Mouse (Mus musculus) midbrain, embryonic 11.5 days (tissue): ENCODE measurements around the gene Hacd1. TPM values are rescaled to one million over a fixed set of nuclear protein-coding genes. Genes with fewer than 3 reads are reported as not detected.
A peak's percentile ranks its signal among the peaks of the same experiment; 100 is the strongest.

Experiments
- ATAC-seq: fragments of 200-750 bp; cut with Nextera tagmentation; 2 replicates; pipeline ENCODE4 v1.8.0; 2017; ENCODE audit warnings: moderate TSS enrichment, moderate library complexity; ENCODE audit not compliant: low FRiP score
- DNase-seq: peaks from one replicate; pipeline ENCODE4 v3.0.0; 2015; ENCODE audit warnings: low spot score; ENCODE audit errors: missing footprints
- H3K27ac ChIP-seq: fragments of 300-500 bp; sonication (generic); 2 replicates; pipeline ENCODE4 v1.5.1; 2014; ENCODE audit warnings: low read depth, low read length
- H3K27me3 ChIP-seq: fragments of 300-500 bp; sonication (generic); 2 replicates; pipeline ENCODE4 v1.6.1; 2014; ENCODE audit warnings: mild to moderate bottlenecking, low read length, moderate library complexity, mixed read lengths; ENCODE audit not compliant: control insufficient read depth, insufficient read depth
- H3K36me3 ChIP-seq: fragments of 300-500 bp; sonication (generic); 2 replicates; pipeline ENCODE4 v1.6.1; 2014; ENCODE audit warnings: mild to moderate bottlenecking, low read length, moderate library complexity, mixed read lengths; ENCODE audit not compliant: control insufficient read depth, insufficient read depth
- H3K4me1 ChIP-seq: fragments of 300-500 bp; sonication (generic); 2 replicates; pipeline ENCODE4 v1.6.1; 2014; ENCODE audit warnings: low read length; ENCODE audit not compliant: control insufficient read depth, insufficient read depth
- H3K4me2 ChIP-seq: fragments of 300-500 bp; sonication (generic); 2 replicates; pipeline ENCODE4 v1.6.1; 2014; ENCODE audit warnings: mild to moderate bottlenecking, moderate library complexity
- H3K4me3 ChIP-seq: fragments of 300-500 bp; sonication (generic); 2 replicates; pipeline ENCODE4 v1.5.1; 2014; ENCODE audit warnings: low read depth, low read length
- H3K9ac ChIP-seq: fragments of 300-500 bp; sonication (generic); 2 replicates; pipeline ENCODE4 v1.6.1; 2014; ENCODE audit warnings: low read length
- H3K9me3 ChIP-seq: fragments of 300-500 bp; sonication (generic); 2 replicates; pipeline ENCODE4 v1.6.1; 2016; ENCODE audit warnings: low read length; ENCODE audit not compliant: control insufficient read depth
- WGBS: fragments of 180-500 bp; shearing (Covaris S2); extraction: QIAGEN DNeasy Blood & Tissue Kit; methylation state at CpG from one replicate; pipeline ENCODE4 v1.1.7; 2014; 5-methylcytosine and 5-hydroxymethylcytosine counted together
- polyA plus RNA-seq: library from polyadenylated mRNA; unstranded; fragments of >200 nt; fragmentation: Nextera tagmentation; extraction: Ambion mirVana; gene quantifications from 2 replicates; pipeline ENCODE4 v1.2.1, GENCODE M21; 2014

The Hacd1 gene
- polyA plus RNA-seq, 1 experiment from 2014 or later, result 46.3 TPM

GRCm38 (mm10) chr2:13806120-13806519 lies 249.8 kb downstream of the Hacd1 start:
- H3K9me3 ChIP-seq, result no peaks in the 10 kb centered on the region
- H3K36me3 ChIP-seq, result no peaks in the 10 kb centered on the region
- ATAC-seq (no peak), DNase-seq (no peak)
- 91% methylated on average over 3 of the region's 3 CpGs for WGBS
- H3K9ac ChIP-seq, result no peak overlapping the region
- no peak overlapping the region for H3K4me3 ChIP-seq
- H3K27me3 ChIP-seq, result no peaks in the 10 kb centered on the region
- H3K27ac ChIP-seq, result no peak overlapping the region
- no peaks in the 10 kb centered on the region for H3K4me1 ChIP-seq
- no peak overlapping the region for H3K4me2 ChIP-seq

- ATAC-seq, result no peak
- H3K27ac ChIP-seq, result no peak overlapping the region
- H3K4me1 ChIP-seq, result no peaks in the 10 kb centered on the region
- no peak overlapping the region for H3K9ac ChIP-seq
- H3K4me2 ChIP-seq, result no peak overlapping the region
- WGBS, result 87% methylated on average over 2 of the region's 2 CpGs
- no peaks in the 10 kb centered on the region for H3K36me3 ChIP-seq
- no peaks in the 10 kb centered on the region for H3K9me3 ChIP-seq
- H3K27me3 ChIP-seq, result no peaks in the 10 kb centered on the region
- H3K4me3 ChIP-seq, result no peak overlapping the region
- DNase-seq, result peak; percentile 80
Observed at GRCm38 (mm10) chr2:13800639-13801038, 255.3 kb downstream of the Hacd1 start.

Other genes starting within 250 kb of the Hacd1 start
- gene Stam, start 18.0 kb upstream of the Hacd1 start, polyA plus RNA-seq, result 103 and 109 TPM in 2 replicates
- gene Tmem236, start 118.4 kb upstream of the Hacd1 start, polyA plus RNA-seq, result 0.08 TPM in 1 of 2 replicates, not detected in the other
- 6.4 and 8.3 TPM in 2 replicates for gene Mrc1, start 173.3 kb upstream of the Hacd1 start, polyA plus RNA-seq